Mouse (Mus musculus) neutrophil, adult 5-6 weeks (primary cell): ENCODE measurements at regions not wholly inside any gene's neighbourhood (a gene's known extent, or its start where the extent isn't known, plus 50 kb on each side); places are given as distances from the start of the nearest gene placed in this dataset.

Experiments used
- ATAC-seq: fragments of 151-379, 151-347 bp; 2 replicates; pipeline ENCODE4 v1.8.0; 2017; ENCODE audit warnings: mild to moderate bottlenecking, moderate TSS enrichment; ENCODE audit not compliant: insufficient number of reproducible peaks, poor library complexity, low FRiP score, severe bottlenecking; ENCODE audit errors: extremely low read depth

GRCm38 (mm10) chr4:84020692-84021091, 495.3 kb downstream of the Ccdc171 start:
- no peak for ATAC-seq

- ATAC-seq, result no peak
Measured at GRCm38 (mm10) chr4:84022323-84022722, 497.0 kb downstream of the Ccdc171 start.

- no peak for ATAC-seq
Measured at GRCm38 (mm10) chr4:84026144-84026543, 500.8 kb downstream of the Ccdc171 start.

- no peak for ATAC-seq
Measured at GRCm38 (mm10) chr4:84028120-84028519, 502.8 kb downstream of the Ccdc171 start.

GRCm38 (mm10) chr4:84030916-84031315, 505.6 kb downstream of the Ccdc171 start:
- no peak for ATAC-seq

- no peak for ATAC-seq
Measured at GRCm38 (mm10) chr4:84032505-84032904, 507.2 kb downstream of the Ccdc171 start.

- ATAC-seq, result no peak
Measured at GRCm38 (mm10) chr4:84035347-84035746, 510.0 kb downstream of the Ccdc171 start.

- ATAC-seq, result no peak
Measured at GRCm38 (mm10) chr4:84037535-84037934, 512.2 kb downstream of the Ccdc171 start.

GRCm38 (mm10) chr4:84050243-84050642, 524.9 kb downstream of the Ccdc171 start:
- no peak for ATAC-seq

- no peak for ATAC-seq
Measured at GRCm38 (mm10) chr4:84056863-84057502, 531.6 kb downstream of the Ccdc171 start.

- ATAC-seq, result no peak
Measured at GRCm38 (mm10) chr4:84060187-84060586, 534.8 kb downstream of the Ccdc171 start.

- no peak for ATAC-seq
Measured at GRCm38 (mm10) chr4:84063755-84064154, 538.4 kb downstream of the Ccdc171 start.

- no peak for ATAC-seq
Measured at GRCm38 (mm10) chr4:84064614-84065456, 539.5 kb downstream of the Ccdc171 start.

- ATAC-seq, result no peak
Measured at GRCm38 (mm10) chr4:84065457-84066124, 540.2 kb downstream of the Ccdc171 start.

- no peak for ATAC-seq
Measured at GRCm38 (mm10) chr4:84067931-84068575, 542.7 kb downstream of the Ccdc171 start.

- ATAC-seq, result no peak
Measured at GRCm38 (mm10) chr4:84068947-84069663, 543.8 kb downstream of the Ccdc171 start.

GRCm38 (mm10) chr4:84069681-84070080, 544.3 kb downstream of the Ccdc171 start:
- no peak for ATAC-seq

GRCm38 (mm10) chr4:84070089-84070488, 544.7 kb downstream of the Ccdc171 start:
- no peak for ATAC-seq

- ATAC-seq, result no peak
Measured at GRCm38 (mm10) chr4:84072096-84072495, 546.8 kb downstream of the Ccdc171 start.
